Mouse (Mus musculus): ENCODE measurements around the gene Dkkl1. TPM values are rescaled to one million over a fixed set of nuclear protein-coding genes. Genes with fewer than 3 reads are reported as not detected.

Gene Dkkl1
- total and polyA plus RNA-seq, 3 experiments = 9.2 to 32.0 TPM; not detected in 1

GRCm38 (mm10) chr7:45221680-45222079 is 9.7 kb upstream of the Dkkl1 start:
- Histone ChIP-seq H3K79me2 (ENCODE audit: control insufficient read depth, insufficient read depth, low read length, poor library complexity) (no peaks in the 10 kb centered on the region), H3K4me3 (ENCODE audit: control insufficient read depth in 1 of 2, insufficient read depth in 1 of 2, low read depth in 2 of 2, low read length in 2 of 2) (no peak overlapping the region), H3K27ac (ENCODE audit: control insufficient read depth, low read depth, low read length) (no peak overlapping the region), H3K4me1 (ENCODE audit: control insufficient read depth in 1 of 2, insufficient read depth in 2 of 2, low read length in 2 of 2) (0 out of 4 replicates have a peak, but pooled peaks cover 0 to 2% of the 10 kb centered on the region in 2 experiments), H3K27me3 (ENCODE audit: control insufficient read depth in 1 of 2, insufficient read depth in 2 of 2, low read length in 2 of 2) (peaks cover 0 to 5% of the 10 kb centered on the region in 2 experiments; a peak in 3 of 4 replicates), H3K9me3 (replicated peaks; ENCODE audit: insufficient read depth, low read length) (no peaks in the 10 kb centered on the region), H3K9ac (ENCODE audit: control insufficient read depth, low read depth, low read length, poor library complexity, severe bottlenecking) (no peak overlapping the region), H3K36me3 (ENCODE audit: control insufficient read depth in 1 of 2, insufficient read depth in 2 of 2, low read length in 2 of 2) (no peaks in the 10 kb centered on the region)
- DNase-seq (ENCODE audit: low read depth, low spot score) = no peak
- no peak for TF ChIP-seq TBP (IDR thresholded peaks at IDR 0.05; ENCODE audit: low read depth, low read length)
- TF ChIP-seq ELF1 (IDR thresholded peaks at IDR 0.05; ENCODE audit: low read depth, low read length) = no peak

DNA sequence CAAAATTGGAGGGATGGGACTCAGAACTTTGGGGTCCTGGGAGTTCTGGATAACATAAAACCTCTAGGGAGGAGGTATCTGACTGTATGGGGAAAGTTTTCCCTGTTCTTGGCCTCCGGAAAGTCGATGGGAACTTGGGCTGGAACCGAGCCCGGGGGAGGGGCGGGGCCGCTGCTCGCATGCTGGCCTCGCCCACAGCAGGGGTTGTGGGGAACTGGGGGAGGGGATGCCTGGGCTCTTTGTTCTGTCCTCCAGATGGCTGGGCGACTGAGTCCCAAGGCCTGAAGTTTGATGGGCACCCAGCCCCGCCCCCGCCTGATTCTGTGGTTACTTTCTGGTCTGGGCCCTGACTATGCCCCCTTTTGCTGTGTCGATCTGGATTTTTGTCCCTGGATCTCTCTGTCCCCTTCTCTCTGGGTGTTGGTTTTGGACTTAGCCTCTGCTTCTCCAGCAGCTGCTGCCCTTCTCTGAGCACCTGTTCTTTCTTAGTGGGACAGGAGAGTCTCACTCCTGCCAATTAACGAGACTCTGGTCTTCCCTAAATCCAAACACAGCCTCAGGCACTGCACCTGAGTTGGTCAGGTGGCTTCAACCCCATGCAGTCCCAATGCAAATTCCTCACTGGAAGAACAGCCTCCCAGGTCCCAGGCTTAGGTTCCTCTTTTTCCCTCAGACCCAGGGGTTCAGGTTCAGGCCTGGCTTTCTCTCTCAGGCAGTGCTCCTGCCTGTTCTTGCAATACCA is 4.7 kb upstream of the Dkkl1 start:
- Histone ChIP-seq H3K4me1 (ENCODE audit: control insufficient read depth in 1 of 2, insufficient read depth in 2 of 2, low read length in 2 of 2) (peaks cover 7 to 19% of the 10 kb centered on the region in 2 experiments), H3K4me3 (ENCODE audit: control insufficient read depth in 1 of 2, insufficient read depth in 1 of 2, low read depth in 2 of 2, low read length in 2 of 2) (no peak overlapping the region), H3K36me3 (ENCODE audit: control insufficient read depth in 1 of 2, insufficient read depth in 2 of 2, low read length in 2 of 2) (peaks cover 0 to 9% of the 10 kb centered on the region in 2 experiments; a peak in 2 of 4 replicates), H3K79me2 (ENCODE audit: control insufficient read depth, insufficient read depth, low read length, poor library complexity) (no peaks in the 10 kb centered on the region), H3K9ac (ENCODE audit: control insufficient read depth, low read depth, low read length, poor library complexity, severe bottlenecking) (no peak overlapping the region), H3K27me3 (ENCODE audit: control insufficient read depth in 1 of 2, insufficient read depth in 2 of 2, low read length in 2 of 2) (no peaks in the 10 kb centered on the region), H3K27ac (ENCODE audit: control insufficient read depth, low read depth, low read length) (no peak overlapping the region), H3K9me3 (replicated peaks; ENCODE audit: insufficient read depth, low read length) (no peaks in the 10 kb centered on the region)
- TF ChIP-seq MAZ (IDR thresholded peaks at IDR 0.05; ENCODE audit: low read depth, low read length) (no peak), GABPA (IDR thresholded peaks at IDR 0.05; ENCODE audit: low read depth, low read length) (no peak), RCOR1 (IDR thresholded peaks at IDR 0.05; ENCODE audit: low read depth, low read length) (no peak), CTCF (IDR thresholded peaks at IDR 0.05 in 2 of 3, conservative IDR thresholded peaks at IDR 0.05 in 1 of 3; ENCODE audit: control insufficient read depth in 1 of 3, insufficient read depth in 1 of 3, low read depth in 2 of 3, low read length in 3 of 3, poor library complexity in 1 of 3, severe bottlenecking in 1 of 3) (no peak), NRF1 (IDR thresholded peaks at IDR 0.05; ENCODE audit: insufficient read depth, low read depth, low read length, poor library complexity, severe bottlenecking) (no peak), CHD1 (IDR thresholded peaks at IDR 0.05; ENCODE audit: low read depth, low read length) (no peak), CHD2 (IDR thresholded peaks at IDR 0.05; ENCODE audit: low read length) (no peak), TAL1 (IDR thresholded peaks at IDR 0.05; ENCODE audit: low read length) (no peak), E2F4 (IDR thresholded peaks at IDR 0.05; ENCODE audit: borderline replicate concordance, low read depth, low read length) (no peak), SIN3A (IDR thresholded peaks at IDR 0.05; ENCODE audit: low read length) (no peak), HCFC1 (IDR thresholded peaks at IDR 0.05; ENCODE audit: low read depth, low read length) (no peak), EP300 (IDR thresholded peaks at IDR 0.05; ENCODE audit: low read depth in 1 of 2, low read length in 2 of 2) (no peak), ZKSCAN1 (IDR thresholded peaks at IDR 0.05; ENCODE audit: low read depth, low read length) (no peak), TBP (IDR thresholded peaks at IDR 0.05; ENCODE audit: low read depth, low read length) (no peak), POLR2A (IDR thresholded peaks at IDR 0.05; ENCODE audit: control insufficient read depth in 1 of 2, insufficient read depth in 1 of 2, low read depth in 1 of 2, low read length in 2 of 2, poor library complexity in 1 of 2) (no peak)
- DNase-seq (ENCODE audit: low read depth, low spot score) = no peak
